Mouse (Mus musculus) embryonic facial prominence, embryonic 13.5 days (tissue): ENCODE data around the gene Usp47. TPM values are rescaled to one million over a fixed set of nuclear protein-coding genes. Genes with fewer than 3 reads are reported as not detected.

Experiments
- ATAC-seq: fragments of 200-750 bp; cut with Nextera tagmentation; 2 replicates; pipeline ENCODE4 v1.8.0; 2017; ENCODE audit warnings: low read depth; ENCODE audit not compliant: insufficient number of reproducible peaks, insufficient read depth, low FRiP score, low TSS enrichment
- H3K27ac ChIP-seq: fragments of 300-500 bp; sonication (generic); 2 replicates; pipeline ENCODE4 v1.5.1; 2015; ENCODE audit warnings: moderate library complexity, mild to moderate bottlenecking, inconsistent platforms
- H3K27me3 ChIP-seq: fragments of 300-500 bp; sonication (generic); 2 replicates; pipeline ENCODE4 v1.6.1; 2015; ENCODE audit warnings: mild to moderate bottlenecking, inconsistent platforms
- H3K36me3 ChIP-seq: fragments of 300-500 bp; sonication (generic); 2 replicates; pipeline ENCODE4 v1.6.1; 2015; ENCODE audit warnings: mild to moderate bottlenecking, inconsistent platforms
- H3K4me1 ChIP-seq: fragments of 300-500 bp; sonication (generic); 2 replicates; pipeline ENCODE4 v1.6.1; 2015; ENCODE audit warnings: inconsistent platforms
- H3K4me2 ChIP-seq: fragments of 300-500 bp; sonication (generic); 2 replicates; pipeline ENCODE4 v1.6.1; 2015; ENCODE audit warnings: moderate library complexity, mild to moderate bottlenecking, inconsistent platforms
- H3K4me3 ChIP-seq: fragments of 300-500 bp; sonication (generic); 2 replicates; pipeline ENCODE4 v1.5.1; 2015; ENCODE audit warnings: mild to moderate bottlenecking, inconsistent platforms
- H3K9ac ChIP-seq: fragments of 300-500 bp; sonication (generic); 2 replicates; pipeline ENCODE4 v1.6.1; 2015; ENCODE audit warnings: mild to moderate bottlenecking, inconsistent platforms
- H3K9me3 ChIP-seq: fragments of 300-500 bp; sonication (generic); 2 replicates; pipeline ENCODE4 v1.6.1; 2016; ENCODE audit warnings: inconsistent platforms
- WGBS: fragments of 180-500 bp; shearing (Covaris S2); methylation state at CpG from one replicate; pipeline ENCODE4 v1.1.7; 2015; ENCODE audit warnings: mixed read lengths; 5-methylcytosine and 5-hydroxymethylcytosine counted together
- polyA plus RNA-seq: library from polyadenylated mRNA; unstranded; fragments of >200 nt; fragmentation: Nextera tagmentation; extraction: Ambion mirVana; gene quantifications from 2 replicates; pipeline ENCODE4 v1.2.1, GENCODE M21; 2015

Usp47 gene
- polyA plus RNA-seq, 1 experiment from 2014 or later, result 69.5 TPM

DNA sequence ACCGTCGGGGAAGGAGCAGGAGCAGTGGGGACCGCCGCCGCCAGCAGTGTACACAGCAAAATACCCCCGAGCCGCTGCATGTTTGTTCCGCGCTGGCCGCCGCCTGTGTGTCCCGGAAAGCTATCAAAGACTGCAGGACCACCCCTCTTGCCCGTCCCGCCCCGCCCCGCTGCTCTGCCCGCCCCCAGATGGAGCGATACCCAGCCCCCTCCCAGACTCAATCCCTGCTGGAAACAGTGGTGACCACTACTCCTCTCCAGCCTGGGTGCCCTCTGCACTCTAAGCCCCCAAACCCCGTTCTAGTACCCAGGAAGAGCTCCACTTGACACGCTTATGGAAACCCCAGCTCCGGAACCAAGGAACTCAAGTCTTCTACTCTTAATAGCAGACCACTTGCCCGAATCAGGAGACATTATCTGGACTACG, 135.0 kb downstream of the Usp47 start:
- WGBS, result under 1% methylated on average over 23 of the region's 23 CpGs
- Histone ChIP-seq H3K9ac (peak overlapping the region; percentile 80), H3K27me3 (no peaks in the 10 kb centered on the region), H3K36me3 (no peaks in the 10 kb centered on the region), H3K9me3 (no peaks in the 10 kb centered on the region), H3K4me1 (peaks cover 51% of the 10 kb centered on the region), H3K27ac (peak overlapping the region; percentile 78), H3K4me2 (peak overlapping the region; percentile 71), H3K4me3 (peak overlapping the region; percentile 61)
- 0 out of 2 replicates have a peak, but pooled peaks have one; percentile 8 for ATAC-seq

DNA sequence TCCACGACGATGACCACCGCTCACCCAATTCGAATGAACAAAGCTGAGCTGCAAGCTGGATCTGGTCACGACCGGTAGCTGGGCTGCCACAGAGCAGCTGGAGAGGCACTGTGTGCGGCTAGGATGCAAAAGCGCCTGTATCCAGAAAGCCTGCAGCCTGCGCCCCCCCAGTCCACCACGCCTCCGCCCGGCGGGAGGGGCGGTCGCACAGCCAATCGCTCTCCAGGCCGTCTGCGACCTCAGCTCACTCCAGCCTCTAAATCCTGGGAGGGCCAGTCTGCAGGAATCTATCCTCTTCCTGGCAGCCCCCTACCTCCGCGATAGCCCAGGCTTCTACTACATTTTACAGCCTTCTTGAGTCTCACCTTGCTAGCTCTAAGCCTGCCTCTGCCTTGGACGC, 135.6 kb downstream of the Usp47 start, which contains the start of gene Dkk3:
TSS of gene Dkk3 (minus strand) at position 116 of the 400 bp plus-strand sequence.
- Histone ChIP-seq H3K9ac (peak within 1 kb of the TSS; percentile 80), H3K4me1 (peaks cover 44% of the 10 kb centered on the region), H3K27ac (peak within 1 kb of the TSS; percentile 78), H3K4me2 (peak within 1 kb of the TSS; percentile 71), H3K9me3 (no peaks in the 10 kb centered on the region), H3K4me3 (peak within 1 kb of the TSS; percentile 61), H3K27me3 (no peaks in the 10 kb centered on the region), H3K36me3 (no peaks in the 10 kb centered on the region)
- 2% methylated on average over 21 of the region's 21 CpGs for WGBS
- no peak for ATAC-seq

DNA sequence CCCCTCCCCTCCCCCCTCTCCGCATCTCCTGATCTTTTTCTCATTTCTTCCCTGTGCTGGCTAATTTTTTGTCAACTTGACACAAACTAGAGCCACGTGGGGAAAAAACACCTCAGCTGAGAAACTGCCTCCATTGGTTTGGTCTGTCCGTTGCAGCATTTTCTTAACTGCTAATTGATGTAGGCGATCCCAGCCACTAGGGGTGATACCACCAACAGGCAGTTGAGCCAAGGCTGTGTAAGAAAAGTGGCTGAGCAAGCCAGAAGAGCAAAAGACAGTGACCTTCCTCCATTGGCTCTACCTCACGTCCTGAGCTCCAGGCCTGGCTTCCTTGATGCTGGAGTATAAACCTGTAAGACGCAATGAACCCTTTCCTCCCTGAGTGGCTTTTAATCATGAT, 136.5 kb downstream of the Usp47 start:
- WGBS, result 34% methylated on average over 5 of the region's 6 CpGs
- Histone ChIP-seq H3K27ac (no peak overlapping the region), H3K27me3 (no peaks in the 10 kb centered on the region), H3K4me2 (no peak overlapping the region), H3K9ac (no peak overlapping the region), H3K4me3 (no peak overlapping the region), H3K4me1 (peaks cover 35% of the 10 kb centered on the region), H3K9me3 (no peaks in the 10 kb centered on the region), H3K36me3 (no peaks in the 10 kb centered on the region)
- ATAC-seq, result no peak

Other genes starting within 250 kb of the Usp47 start
- 20.2 and 21.7 TPM in 2 replicates for gene Galnt18, start 243.5 kb upstream of the Usp47 start, polyA plus RNA-seq
- gene Dkk3, start 135.6 kb downstream of the Usp47 start, polyA plus RNA-seq, result 43.9 and 67.9 TPM in 2 replicates
- gene Mical2, start 202.4 kb downstream of the Usp47 start, polyA plus RNA-seq, result 4.3 and 5.4 TPM in 2 replicates